Mouse (Mus musculus) hindbrain, embryonic 14.5 days (tissue): Measurements from ENCODE around the gene Phf23. TPM values are rescaled to one million over a fixed set of nuclear protein-coding genes. Genes with fewer than 3 reads are reported as not detected.

ENCODE experiments used
- microRNA counts: library from miRNA; unstranded; fragments of <30 nt; microRNA quantifications from one replicate; lab custom pipeline; 2016
- microRNA-seq: library from miRNA; unstranded; fragments of <30 nt; microRNA quantifications from one replicate; pipeline ENCODE4, GENCODE M21; 2016
- polyA plus RNA-seq: library from polyadenylated mRNA; unstranded; fragments of >200 nt; fragmentation: Nextera tagmentation; extraction: Ambion mirVana; gene quantifications from 2 replicates; pipeline ENCODE4 v1.2.1, GENCODE M21; 2014

Gene Phf23
- polyA plus RNA-seq, 1 experiment from 2014 or later = 38.0 TPM

MicroRNAs encoded within 50 kb of the gene (microRNA counts, 519-probe panel; counts per million panel counts)
- microRNA mmu-miR-324-3p (lab: Ali Mortazavi, UCI) (not detected), microRNA mmu-miR-324-5p (lab: Ali Mortazavi, UCI) (5,198 counts per million, percentile 62 among the panel's probes with 10 or more counts)

Small RNA genes lying within 50 kb of the gene (microRNA-seq; reads per million reads assigned to microRNA genes)
- gene Gm44349 = not detected
- gene Mir324 = 4,128 reads per million, percentile 89 among the genes with 10 or more reads in this experiment

Other genes with a start within 250 kb of the Phf23 start
- gene Polr2a, start 237.1 kb upstream of the Phf23 start, polyA plus RNA-seq = 24.3 and 26.9 TPM in 2 replicates
- gene Slc35g3, start 233.8 kb upstream of the Phf23 start, polyA plus RNA-seq = 0.27 and 0.39 TPM in 2 replicates
- gene Zbtb4, start 229.9 kb upstream of the Phf23 start, polyA plus RNA-seq = 4.6 TPM in 2 replicates
- 1.4 and 1.6 TPM in 2 replicates for gene Chrnb1, start 199.8 kb upstream of the Phf23 start, polyA plus RNA-seq
- 4.3 TPM in 2 replicates for gene Fgf11, start 193.9 kb upstream of the Phf23 start, polyA plus RNA-seq
- gene Tmem102, start 190.2 kb upstream of the Phf23 start, polyA plus RNA-seq = 0.90 and 1.9 TPM in 2 replicates
- not detected in 2 replicates for gene Gm39566, start 180.5 kb upstream of the Phf23 start, polyA plus RNA-seq
- not detected in 2 replicates for gene Spem2, start 177.3 kb upstream of the Phf23 start, polyA plus RNA-seq
- gene Spem1, start 173.6 kb upstream of the Phf23 start, polyA plus RNA-seq = 0.40 and 0.44 TPM in 2 replicates
- gene Nlgn2, start 158.0 kb upstream of the Phf23 start, polyA plus RNA-seq = 22.3 and 24.7 TPM in 2 replicates
- gene Tmem256, start 157.3 kb upstream of the Phf23 start, polyA plus RNA-seq = 321 and 409 TPM in 2 replicates
- 39.3 and 39.8 TPM in 2 replicates for gene Plscr3, start 149.4 kb upstream of the Phf23 start, polyA plus RNA-seq
- not detected in 2 replicates for gene Tnk1, start 137.0 kb upstream of the Phf23 start, polyA plus RNA-seq
- not detected in 2 replicates for gene Tmem95, start 117.8 kb upstream of the Phf23 start, polyA plus RNA-seq
- gene Kctd11, start 114.4 kb upstream of the Phf23 start, polyA plus RNA-seq = 2.2 and 2.3 TPM in 2 replicates
- 0.20 and 0.33 TPM in 2 replicates for gene Acap1, start 100.2 kb upstream of the Phf23 start, polyA plus RNA-seq
- gene 2810408A11Rik, start 94.8 kb upstream of the Phf23 start, polyA plus RNA-seq = 5.4 and 7.6 TPM in 2 replicates
- gene Neurl4, start 94.7 kb upstream of the Phf23 start, polyA plus RNA-seq = 25.6 and 28.1 TPM in 2 replicates
- gene Gps2, start 81.9 kb upstream of the Phf23 start, polyA plus RNA-seq = 50.4 and 56.5 TPM in 2 replicates
- gene Eif5a, start 73.8 kb upstream of the Phf23 start, polyA plus RNA-seq = 1,061 and 1,077 TPM in 2 replicates
- gene Ybx2, start 60.0 kb upstream of the Phf23 start, polyA plus RNA-seq = 7.1 and 7.3 TPM in 2 replicates
- gene Slc2a4, start 47.6 kb upstream of the Phf23 start, polyA plus RNA-seq = 2.2 and 2.3 TPM in 2 replicates
- gene Cldn7, start 31.0 kb upstream of the Phf23 start, polyA plus RNA-seq = 0.32 and 0.47 TPM in 2 replicates
- 25.5 and 29.4 TPM in 2 replicates for gene Ctdnep1, start 14.6 kb upstream of the Phf23 start, polyA plus RNA-seq
- gene Elp5, start 13.3 kb upstream of the Phf23 start, polyA plus RNA-seq = 168 and 169 TPM in 2 replicates
- 624 and 628 TPM in 2 replicates for gene Gabarap, start 4.6 kb upstream of the Phf23 start, polyA plus RNA-seq
- 17.9 and 20.9 TPM in 2 replicates for gene Dvl2, start 4.8 kb downstream of the Phf23 start, polyA plus RNA-seq
- 49.9 and 56.1 TPM in 2 replicates for gene Acadvl, start 19.6 kb downstream of the Phf23 start, polyA plus RNA-seq
- 25.6 and 26.6 TPM in 2 replicates for gene Dlg4, start 21.2 kb downstream of the Phf23 start, polyA plus RNA-seq
- gene Asgr1, start 58.3 kb downstream of the Phf23 start, polyA plus RNA-seq = 2.4 and 4.1 TPM in 2 replicates
- not detected in 2 replicates for gene Asgr2, start 96.9 kb downstream of the Phf23 start, polyA plus RNA-seq
- 0.93 and 1.1 TPM in 2 replicates for gene Mgl2, start 134.6 kb downstream of the Phf23 start, polyA plus RNA-seq
- gene Clec10a, start 160.4 kb downstream of the Phf23 start, polyA plus RNA-seq = 0.78 and 1.2 TPM in 2 replicates
- 3.5 and 4.7 TPM in 2 replicates for gene Slc16a11, start 217.0 kb downstream of the Phf23 start, polyA plus RNA-seq
- 12.9 and 13.4 TPM in 2 replicates for gene Slc16a13, start 225.3 kb downstream of the Phf23 start, polyA plus RNA-seq
- gene Bcl6b, start 234.0 kb downstream of the Phf23 start, polyA plus RNA-seq = 5.0 and 5.2 TPM in 2 replicates
- 155 and 161 TPM in 2 replicates for gene 0610010K14Rik, start 242.1 kb downstream of the Phf23 start, polyA plus RNA-seq
- 12.6 and 15.9 TPM in 2 replicates for gene Gm21988, start 244.1 kb downstream of the Phf23 start, polyA plus RNA-seq
- gene Rnasek, start 244.1 kb downstream of the Phf23 start, polyA plus RNA-seq = 342 and 388 TPM in 2 replicates